Mouse (Mus musculus): Measurements from ENCODE around the gene Rasgef1c. TPM values are rescaled to one million over a fixed set of nuclear protein-coding genes. Genes with fewer than 3 reads are reported as not detected.

Gene Rasgef1c
- total and polyA plus RNA-seq, 3 experiments: 0.05 TPM; not detected in 2

DNA sequence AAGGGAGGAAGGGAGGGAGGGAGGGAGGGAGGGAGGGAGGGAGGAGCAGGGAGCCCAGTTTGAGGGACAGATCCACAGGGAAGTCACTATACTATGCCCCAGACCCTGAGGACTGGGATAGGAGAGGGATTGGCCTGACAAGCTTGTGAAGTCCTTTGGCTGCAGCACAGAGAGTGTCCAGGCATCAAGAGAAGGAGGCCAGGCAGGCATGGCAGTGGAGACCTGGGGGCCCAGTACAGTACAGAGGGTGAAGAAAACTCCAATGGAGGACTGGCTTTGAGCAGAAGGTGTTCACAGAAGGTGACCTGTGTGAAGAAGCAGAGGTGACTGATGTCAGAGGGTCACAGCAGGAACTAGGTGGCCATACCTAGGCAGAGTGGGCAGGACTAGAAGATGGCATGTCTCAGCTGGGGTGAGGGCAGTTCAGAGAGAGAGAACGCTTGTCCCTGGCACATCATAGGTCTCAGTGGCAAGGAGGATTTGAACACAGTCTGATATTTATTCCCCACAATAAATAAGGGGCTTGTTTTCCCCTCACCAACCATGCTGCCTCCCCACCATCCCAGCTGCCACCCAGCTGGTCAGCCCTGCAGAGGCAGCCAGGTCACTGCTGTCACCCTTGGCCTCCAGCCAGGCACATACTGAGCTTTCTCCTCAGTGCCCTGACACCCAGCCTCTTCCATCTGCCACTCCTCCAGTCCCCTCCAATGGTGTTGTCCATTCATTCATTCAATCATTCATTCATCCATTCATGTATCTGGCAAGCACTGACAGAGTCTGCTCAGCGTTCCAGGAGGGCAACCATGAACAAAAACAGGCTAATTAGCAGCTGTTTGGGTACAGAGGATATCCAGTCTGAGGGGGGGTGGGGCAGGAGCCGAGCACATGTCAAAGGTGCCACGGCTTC, 36.9 kb downstream of the Rasgef1c start:
- no peak for TF ChIP-seq GATA2 (IDR thresholded peaks at IDR 0.05; ENCODE audit: borderline replicate concordance, low read depth, low read length)
- TF ChIP-seq GATA1 (IDR thresholded peaks at IDR 0.05; ENCODE audit: borderline replicate concordance, low read length): no peak
- no peak for TF ChIP-seq POLR2AphosphoS5 (IDR thresholded peaks at IDR 0.05; ENCODE audit: insufficient replicate concordance, low read depth, low read length)
- no peak for TF ChIP-seq TAL1 (conservative IDR thresholded peaks at IDR 0.05; ENCODE audit: low read depth, low read length)
- no peak for TF ChIP-seq CTCF (IDR thresholded peaks at IDR 0.05; ENCODE audit: low read depth, low read length)
- DNase-seq (ENCODE audit: low spot score): no peak
- Histone ChIP-seq H3K4me3 (ENCODE audit: low read depth, low read length) (no peak overlapping the region), H3K36me3 (replicated peaks) (no peaks in the 10 kb centered on the region), H3K27me3 (ENCODE audit: insufficient read depth, low read length) (peaks cover 64% of the 10 kb centered on the region), H3K4me1 (ENCODE audit: insufficient read depth, low read depth, low read length) (no peaks in the 10 kb centered on the region), H3K9me3 (replicated peaks) (no peaks in the 10 kb centered on the region)
- ATAC-seq (ENCODE audit: extremely low read depth, insufficient number of reproducible peaks, low FRiP score, poor library complexity, severe bottlenecking): no peak

DNA sequence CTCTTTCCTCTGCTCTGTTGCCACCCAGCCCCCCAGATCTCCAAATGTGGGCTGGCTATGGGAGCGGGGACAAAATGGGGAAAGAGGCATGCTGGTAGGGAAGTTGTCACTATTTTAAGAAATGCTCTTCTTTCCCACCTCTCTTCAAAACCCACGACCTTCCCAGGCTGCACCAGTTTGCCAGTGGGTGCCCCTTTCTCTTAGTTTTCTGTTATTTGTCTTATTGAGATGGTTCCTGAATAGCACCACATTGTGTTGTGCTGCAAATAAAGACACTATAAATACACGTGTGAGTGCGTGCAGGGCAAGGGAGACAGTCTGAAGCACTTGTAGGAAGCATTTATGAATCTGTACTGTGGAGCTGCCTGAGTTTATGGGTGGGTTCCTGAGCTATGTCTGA, 41.2 kb downstream of the Rasgef1c start:
- Histone ChIP-seq H3K27me3 (ENCODE audit: insufficient read depth, low read length) (peaks cover 62% of the 10 kb centered on the region), H3K9me3 (replicated peaks) (no peaks in the 10 kb centered on the region), H3K4me1 (ENCODE audit: insufficient read depth, low read depth, low read length) (no peaks in the 10 kb centered on the region), H3K36me3 (replicated peaks) (no peaks in the 10 kb centered on the region), H3K4me3 (ENCODE audit: low read depth, low read length) (no peak overlapping the region)
- no peak for DNase-seq (ENCODE audit: low spot score)
- no peak for ATAC-seq (ENCODE audit: extremely low read depth, insufficient number of reproducible peaks, low FRiP score, poor library complexity, severe bottlenecking)
- no peak for TF ChIP-seq TAL1 (conservative IDR thresholded peaks at IDR 0.05; ENCODE audit: low read depth, low read length)
- TF ChIP-seq GATA2 (IDR thresholded peaks at IDR 0.05; ENCODE audit: borderline replicate concordance, low read depth, low read length): no peak
- TF ChIP-seq CTCF (IDR thresholded peaks at IDR 0.05; ENCODE audit: low read depth, low read length): no peak
- no peak for TF ChIP-seq POLR2AphosphoS5 (IDR thresholded peaks at IDR 0.05; ENCODE audit: insufficient replicate concordance, low read depth, low read length)

DNA sequence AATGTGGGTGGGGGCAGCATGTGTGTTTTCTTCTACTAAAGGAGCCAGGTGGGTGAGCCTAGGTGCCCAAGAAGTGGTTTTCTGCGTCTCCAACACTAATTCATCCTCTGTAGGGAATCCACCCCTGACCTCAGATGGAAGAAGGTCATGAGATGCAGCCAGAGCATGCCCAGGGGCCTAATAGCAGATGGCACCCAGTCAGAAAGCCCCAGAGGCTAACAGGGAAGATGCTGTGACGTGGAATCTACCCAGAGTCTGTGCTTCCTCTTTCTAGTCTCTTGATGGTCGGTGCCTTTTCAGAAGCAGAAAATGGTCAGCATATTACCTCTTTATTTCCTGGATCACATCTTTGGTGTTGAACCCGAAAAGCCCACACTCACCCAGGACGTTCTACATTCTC, 42.3 kb downstream of the Rasgef1c start:
- DNase-seq (ENCODE audit: low spot score) (no peak), ATAC-seq (ENCODE audit: extremely low read depth, insufficient number of reproducible peaks, low FRiP score, poor library complexity, severe bottlenecking) (no peak)
- H3K27me3 ChIP-seq (ENCODE audit: insufficient read depth, low read length): peaks cover 53% of the 10 kb centered on the region
- H3K36me3 ChIP-seq (replicated peaks): no peaks in the 10 kb centered on the region
- no peaks in the 10 kb centered on the region for H3K9me3 ChIP-seq (replicated peaks)
- no peaks in the 10 kb centered on the region for H3K4me1 ChIP-seq (ENCODE audit: insufficient read depth, low read depth, low read length)
- TF ChIP-seq TAL1 (conservative IDR thresholded peaks at IDR 0.05; ENCODE audit: low read depth, low read length) (no peak), GATA2 (IDR thresholded peaks at IDR 0.05; ENCODE audit: borderline replicate concordance, low read depth, low read length) (no peak), POLR2AphosphoS5 (IDR thresholded peaks at IDR 0.05; ENCODE audit: insufficient replicate concordance, low read depth, low read length) (no peak), GATA1 (IDR thresholded peaks at IDR 0.05; ENCODE audit: borderline replicate concordance, low read length) (no peak), CTCF (IDR thresholded peaks at IDR 0.05; ENCODE audit: low read depth, low read length) (no peak)
- no peak overlapping the region for H3K4me3 ChIP-seq (ENCODE audit: low read depth, low read length)

DNA sequence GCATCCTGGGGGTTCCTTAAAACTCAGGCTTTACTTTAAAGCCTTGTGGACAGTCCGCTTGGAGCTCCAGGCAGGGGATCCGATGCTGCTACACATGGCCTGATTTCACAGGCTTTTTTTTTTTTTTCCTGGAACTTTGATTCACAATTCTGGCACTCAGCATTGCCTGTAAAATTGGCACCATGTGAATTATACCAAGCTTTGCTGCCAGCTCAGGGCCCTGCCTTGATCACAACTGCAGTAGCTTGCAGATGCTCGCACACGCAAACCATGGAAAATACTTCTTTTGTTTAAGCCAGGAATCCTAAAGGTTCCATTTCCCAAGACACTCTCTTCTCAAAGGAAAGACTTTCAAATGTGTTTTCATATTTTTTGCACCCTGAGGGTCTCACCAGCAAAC, 44.1 kb downstream of the Rasgef1c start:
- no peak for ATAC-seq (ENCODE audit: extremely low read depth, insufficient number of reproducible peaks, low FRiP score, poor library complexity, severe bottlenecking)
- H3K27me3 ChIP-seq (ENCODE audit: insufficient read depth, low read length): peaks cover 52% of the 10 kb centered on the region
- no peak for TF ChIP-seq GATA1 (IDR thresholded peaks at IDR 0.05; ENCODE audit: borderline replicate concordance, low read length)
- TF ChIP-seq CTCF (IDR thresholded peaks at IDR 0.05; ENCODE audit: low read depth, low read length): no peak
- TF ChIP-seq POLR2AphosphoS5 (IDR thresholded peaks at IDR 0.05; ENCODE audit: insufficient replicate concordance, low read depth, low read length): no peak
- TF ChIP-seq TAL1 (conservative IDR thresholded peaks at IDR 0.05; ENCODE audit: low read depth, low read length): no peak
- no peak for TF ChIP-seq GATA2 (IDR thresholded peaks at IDR 0.05; ENCODE audit: borderline replicate concordance, low read depth, low read length)
- H3K36me3 ChIP-seq (replicated peaks): no peaks in the 10 kb centered on the region
- no peak overlapping the region for H3K4me3 ChIP-seq (ENCODE audit: low read depth, low read length)
- no peaks in the 10 kb centered on the region for H3K4me1 ChIP-seq (ENCODE audit: insufficient read depth, low read depth, low read length)
- DNase-seq (ENCODE audit: low spot score): no peak
- no peaks in the 10 kb centered on the region for H3K9me3 ChIP-seq (replicated peaks)

DNA sequence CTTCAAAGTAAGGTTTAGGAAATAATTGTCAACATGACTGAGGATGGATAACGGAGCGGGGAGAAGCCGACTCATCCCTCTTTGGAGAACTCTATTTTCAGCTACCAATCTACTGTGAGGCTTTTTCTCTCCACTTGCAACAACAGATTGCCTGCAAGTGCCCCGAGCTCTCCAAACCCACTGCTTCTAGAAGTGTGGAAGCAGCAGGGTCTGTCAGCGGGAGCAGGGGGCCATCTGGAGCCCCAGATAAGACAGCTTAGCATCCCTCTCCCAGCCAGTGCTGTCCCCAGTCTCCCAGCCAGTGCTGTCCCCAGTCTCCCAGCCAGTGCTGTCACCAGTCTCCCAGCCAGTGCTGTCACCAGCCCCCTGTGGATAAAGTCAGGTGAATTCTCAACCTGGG, 48.2 kb downstream of the Rasgef1c start:
- Histone ChIP-seq H3K4me1 (ENCODE audit: insufficient read depth, low read depth, low read length) (no peaks in the 10 kb centered on the region; the same call in 1 of the 2 replicates), H3K4me3 (ENCODE audit: low read depth, low read length) (no peak overlapping the region), H3K27me3 (ENCODE audit: insufficient read depth, low read length) (peaks cover 63% of the 10 kb centered on the region), H3K9me3 (replicated peaks) (no peaks in the 10 kb centered on the region), H3K36me3 (replicated peaks) (no peaks in the 10 kb centered on the region)
- ATAC-seq (ENCODE audit: extremely low read depth, insufficient number of reproducible peaks, low FRiP score, poor library complexity, severe bottlenecking) (no peak), DNase-seq (ENCODE audit: low spot score) (no peak)
- TF ChIP-seq GATA2 (IDR thresholded peaks at IDR 0.05; ENCODE audit: borderline replicate concordance, low read depth, low read length) (no peak), GATA1 (IDR thresholded peaks at IDR 0.05; ENCODE audit: borderline replicate concordance, low read length) (no peak), TAL1 (conservative IDR thresholded peaks at IDR 0.05; ENCODE audit: low read depth, low read length) (no peak), CTCF (IDR thresholded peaks at IDR 0.05; ENCODE audit: low read depth, low read length) (no peak), POLR2AphosphoS5 (IDR thresholded peaks at IDR 0.05; ENCODE audit: insufficient replicate concordance, low read depth, low read length) (no peak)

DNA sequence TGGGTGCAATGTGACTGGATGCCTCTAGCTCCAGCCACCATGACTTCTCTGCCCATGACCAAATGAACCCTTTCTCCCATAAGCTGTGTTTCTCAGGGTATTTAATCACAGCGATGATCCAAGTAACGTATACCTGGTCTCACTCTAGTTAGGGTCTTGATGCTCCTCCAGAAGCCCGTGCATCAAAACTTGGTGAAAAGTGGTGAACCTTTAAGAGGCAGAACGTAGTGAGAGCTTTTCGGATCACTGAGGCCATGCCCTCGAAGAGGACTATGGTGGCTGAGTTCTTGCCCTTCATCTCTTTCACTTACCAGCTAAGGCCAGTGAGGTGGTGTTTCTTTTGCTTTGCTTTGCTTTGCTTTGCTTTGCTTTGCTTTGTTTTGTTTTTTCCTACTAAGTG, 52.0 kb downstream of the Rasgef1c start:
- ATAC-seq (ENCODE audit: extremely low read depth, insufficient number of reproducible peaks, low FRiP score, poor library complexity, severe bottlenecking) (no peak), DNase-seq (ENCODE audit: low spot score) (no peak)
- H3K27me3 ChIP-seq (ENCODE audit: insufficient read depth, low read length): peaks cover 62% of the 10 kb centered on the region
- H3K9me3 ChIP-seq (replicated peaks): no peaks in the 10 kb centered on the region
- H3K4me3 ChIP-seq (ENCODE audit: low read depth, low read length): no peak overlapping the region
- no peaks in the 10 kb centered on the region for H3K36me3 ChIP-seq (replicated peaks)
- TF ChIP-seq TAL1 (conservative IDR thresholded peaks at IDR 0.05; ENCODE audit: low read depth, low read length) (no peak), GATA1 (IDR thresholded peaks at IDR 0.05; ENCODE audit: borderline replicate concordance, low read length) (no peak), CTCF (IDR thresholded peaks at IDR 0.05; ENCODE audit: low read depth, low read length) (no peak)
- H3K4me1 ChIP-seq (ENCODE audit: insufficient read depth, low read depth, low read length): peaks cover 7% of the 10 kb centered on the region
